Mouse (Mus musculus): ENCODE data around the gene Zfp935. TPM values are rescaled to one million over a fixed set of nuclear protein-coding genes. Genes with fewer than 3 reads are reported as not detected.
"Not testable (repeated sequence)": the region's sequence is repeated elsewhere in the genome, so short reads cannot be mapped to it uniquely, and the experiment has no call there.

Gene Zfp935
- 1 to 10 TPM in 1 of 2 experiments, under 1 TPM in 1; 0.92 to 2.1 TPM for total RNA-seq (2021)
- long read RNA-seq = 0 reads

DNA sequence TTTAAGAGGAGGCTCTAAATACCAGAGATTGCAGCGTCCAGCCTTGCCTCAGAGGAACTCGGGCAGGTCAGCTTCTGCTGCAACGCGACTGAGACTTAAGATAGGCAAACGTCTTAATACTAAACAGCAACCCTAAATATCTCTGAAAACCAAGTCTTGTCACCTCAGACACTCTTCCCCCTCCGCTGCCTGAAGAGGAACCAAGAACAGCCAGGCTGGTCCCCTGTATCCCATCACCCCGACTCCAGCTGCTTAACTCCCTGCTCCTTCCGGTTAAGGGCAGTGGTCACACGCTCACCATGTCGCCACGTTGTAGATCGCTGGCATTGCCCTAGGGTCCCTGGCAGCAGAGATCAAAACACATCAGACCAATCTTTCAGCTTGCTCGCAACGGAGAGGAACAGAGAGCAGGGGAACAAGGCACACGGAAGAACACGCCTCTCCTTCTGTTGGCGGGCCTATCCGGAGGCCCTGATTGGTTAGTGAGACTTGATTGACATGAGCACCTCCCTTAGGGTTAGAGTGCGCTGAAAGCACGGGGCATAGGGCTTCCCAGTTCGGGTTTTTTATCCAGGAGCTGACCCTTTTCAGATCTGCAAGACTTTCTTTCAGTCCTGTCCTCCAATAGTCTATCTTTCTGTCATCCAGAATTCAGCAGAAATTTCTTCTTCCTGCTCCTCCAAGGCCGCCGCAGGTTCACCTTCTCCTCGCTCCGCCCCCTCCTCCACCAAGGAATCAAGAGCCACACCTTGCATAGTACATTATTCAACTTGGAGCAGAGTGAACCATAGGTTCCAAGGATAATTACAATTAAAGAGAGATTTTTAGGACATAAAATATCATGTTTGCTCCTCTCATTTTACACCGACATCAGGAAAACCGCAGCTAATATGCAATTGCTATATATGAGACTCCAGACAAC is at the start of gene Zfp935:
Gene Zfp935, minus strand, starts transcription at position 323 of the 922 bp plus-strand sequence.
- peak; percentile 52 to 83 for DNase-seq (ENCODE audit: low spot score in 2 of 2)

GRCm38 (mm10) chr13:62571099-62571498 is 12.8 kb upstream of the Zfp935 start, which contains the start of gene Zfp934:
Gene Zfp934, minus strand, starts transcription at chr13:62571199.
- DNase-seq (ENCODE audit: low spot score in 2 of 2) = not testable (repeated sequence)

- DNase-seq (ENCODE audit: low spot score in 2 of 2) = peak in 1 of 2 experiments; percentile 5
Observed at GRCm38 (mm10) chr13:62561696-62562095, 3.4 kb upstream of the Zfp935 start.

DNA sequence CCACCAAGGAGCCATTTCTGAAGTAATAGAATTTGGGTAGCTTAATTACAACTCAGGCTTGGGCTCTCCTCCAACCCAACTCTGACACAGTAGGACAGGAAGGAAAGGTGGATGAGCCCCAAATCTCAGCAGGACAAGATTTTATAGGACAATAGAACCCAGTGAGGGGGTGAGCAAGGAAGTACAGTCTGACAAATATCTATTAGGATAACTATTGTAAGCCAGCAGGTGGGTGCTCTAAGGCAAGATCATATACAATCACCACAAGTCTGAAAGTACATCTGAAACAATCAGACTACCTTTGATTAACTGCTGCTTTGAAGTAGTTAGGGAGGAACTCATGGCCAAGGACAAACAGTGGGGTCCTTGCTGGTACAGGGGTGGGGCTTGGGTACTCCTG is 28.2 kb downstream of the Zfp935 start:
- DNase-seq (ENCODE audit: low spot score in 2 of 2) = not testable (repeated sequence)

- DNase-seq (ENCODE audit: low spot score in 2 of 2) = not testable (repeated sequence)
Observed at GRCm38 (mm10) chr13:62510641-62511420, 47.5 kb downstream of the Zfp935 start.

GRCm38 (mm10) chr13:62472661-62473060 is 85.7 kb downstream of the Zfp935 start:
- not testable (repeated sequence) for DNase-seq (ENCODE audit: low spot score in 2 of 2)

- DNase-seq (ENCODE audit: low spot score in 2 of 2) = peak in 1 of 2 experiments; percentile 23
Observed at GRCm38 (mm10) chr13:62469947-62470346, 88.4 kb downstream of the Zfp935 start.

DNA sequence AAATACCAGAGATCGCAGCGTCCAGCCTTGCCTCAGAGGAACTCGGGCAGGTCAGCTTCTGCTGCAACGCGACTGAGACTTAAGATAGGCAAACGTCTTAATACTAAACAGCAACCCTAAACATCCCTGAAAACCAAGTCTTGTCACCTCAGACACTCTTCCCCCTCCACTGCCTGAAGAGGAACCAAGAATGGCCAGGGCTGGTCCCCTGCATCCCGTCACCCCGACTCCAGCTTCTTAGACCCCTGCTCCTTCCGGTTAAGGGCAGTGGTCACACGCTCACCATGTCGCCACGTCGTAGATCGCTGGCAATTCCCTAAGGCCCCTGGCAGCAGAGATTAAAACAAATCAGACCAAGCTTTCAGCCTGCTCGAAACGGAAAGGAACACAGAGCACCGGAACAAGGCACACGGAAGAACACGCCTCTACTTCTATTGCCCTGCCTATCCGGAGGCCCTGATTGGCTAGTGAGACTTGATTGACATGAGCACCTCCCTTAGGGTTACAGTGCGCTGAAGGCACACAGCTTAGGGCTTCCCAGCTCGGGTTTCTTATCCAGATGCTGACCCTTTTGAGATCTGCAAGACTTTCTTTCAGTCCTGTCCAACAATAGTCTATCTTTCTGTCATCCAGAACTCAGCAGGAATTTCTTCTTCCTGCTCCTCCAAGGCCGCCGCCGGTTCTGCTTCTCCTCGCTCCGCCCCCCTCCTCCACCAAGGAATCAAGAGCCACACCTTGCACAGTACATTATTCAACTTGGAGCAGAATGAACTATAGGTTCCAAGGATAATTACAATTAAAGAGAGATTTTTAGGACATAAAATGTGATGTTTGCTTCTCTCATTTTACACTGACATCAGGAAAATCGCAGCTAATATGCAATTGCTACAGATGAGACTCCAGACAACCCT is 91.6 kb downstream of the Zfp935 start, which contains the start of gene Gm49359:
Gene Gm49359, minus strand, starts transcription at position 409 of the 911 bp plus-strand sequence.
- DNase-seq (ENCODE audit: low spot score in 2 of 2) = peak; percentile 79 to 96

Small RNA genes lying within 50 kb of the gene (microRNA-seq; reads per million reads assigned to microRNA genes)
- 0.25 to 0.59 reads per million in 2 experiments for gene Gm22256

Other genes with a start within 250 kb of the Zfp935 start
- gene Gm3604, start 175.3 kb downstream of the Zfp935 start, total RNA-seq (2021) = 1 to 10 TPM in 1 of 2 experiments, under 1 TPM in 1; 0.64 to 1.1 TPM
- 10 to 100 TPM; 11.9 to 13.2 TPM for gene Gm49359, start 91.7 kb downstream of the Zfp935 start, total RNA-seq (2021)
- gene Zfp934, start 12.7 kb upstream of the Zfp935 start, total RNA-seq (2021) = 1 to 10 TPM; 7.2 to 8.0 TPM
- gene 6720489N17Rik, start 65.7 kb upstream of the Zfp935 start, total RNA-seq (2021) = 1 to 10 TPM; 3.2 to 3.8 TPM
- 10 to 100 TPM; 12.5 to 14.3 TPM for gene Platr25, start 202.2 kb upstream of the Zfp935 start, total RNA-seq (2021)
- 1 to 10 TPM; 5.0 to 6.3 TPM for gene Gm5141, start 227.3 kb upstream of the Zfp935 start, total RNA-seq (2021)